Mouse (Mus musculus) thymus, postnatal 10 days (tissue): ENCODE results near the gene Farp2.
"Not testable (repeated sequence)": the region's sequence is repeated elsewhere in the genome, so short reads cannot be mapped to it uniquely, and the experiment has no call there.

Experiments
- DNase-seq, 2 experiments: peaks; one replicate each; pipeline ENCODE4 v3.0.0; 2021; ENCODE audit warnings: low spot score in 2 of 2

The Farp2 gene

DNA sequence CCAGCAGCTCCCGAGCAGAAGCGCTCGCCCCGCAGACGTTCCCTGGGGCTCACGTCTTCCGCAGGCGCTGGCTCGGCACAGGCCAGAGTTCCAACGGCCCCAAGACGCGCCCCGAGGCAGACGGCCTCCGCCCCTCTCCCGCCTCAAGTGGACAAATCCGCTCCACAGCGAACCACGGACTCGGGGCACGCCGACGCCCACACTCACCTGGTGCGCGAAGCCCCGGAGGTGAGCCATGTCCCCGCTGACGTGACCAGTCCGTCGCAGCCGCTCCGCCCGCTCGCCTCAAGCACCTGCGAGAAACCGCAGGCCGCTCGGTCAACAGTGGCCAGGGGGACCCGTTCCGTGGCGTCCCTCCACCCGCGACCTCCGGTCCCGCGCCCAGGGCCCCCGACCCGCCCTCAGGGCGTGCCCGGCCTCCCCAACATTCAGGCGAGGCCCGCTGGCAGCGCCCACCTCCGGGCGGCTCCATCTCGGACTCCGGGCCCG is 123.3 kb downstream of the Farp2 start:
- DNase-seq = no peak

DNA sequence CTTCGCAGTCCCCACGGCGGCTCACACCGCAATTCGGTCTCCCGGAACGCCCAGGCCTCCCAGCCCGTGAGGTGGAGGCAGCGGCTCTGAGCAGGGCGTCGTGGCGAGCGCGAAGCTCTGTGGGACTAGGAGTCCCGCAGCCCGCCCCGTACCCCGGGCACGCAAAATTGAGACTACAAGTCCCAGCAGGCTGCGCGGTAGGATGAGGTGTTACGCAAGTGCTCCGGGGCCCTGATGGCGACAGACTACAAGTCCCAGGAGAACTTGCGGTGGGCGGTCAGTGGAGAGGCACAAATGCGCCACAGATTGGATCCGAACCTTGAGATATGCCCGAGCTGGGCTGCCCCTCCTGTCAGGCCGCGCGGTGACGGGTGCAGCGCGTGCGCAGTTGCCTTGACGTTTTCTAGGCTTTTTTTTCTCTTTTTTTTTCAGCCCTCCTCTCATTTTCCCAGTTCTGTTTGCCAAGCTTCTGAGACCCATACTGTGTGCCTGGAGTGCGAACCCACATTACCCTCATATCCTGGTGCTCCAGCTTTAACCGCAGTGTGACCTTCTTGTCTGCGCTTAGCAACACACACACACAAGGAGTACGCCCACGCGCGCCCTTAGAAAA is 123.8 kb downstream of the Farp2 start:
- DNase-seq = peak; percentile 93 to 97

DNA sequence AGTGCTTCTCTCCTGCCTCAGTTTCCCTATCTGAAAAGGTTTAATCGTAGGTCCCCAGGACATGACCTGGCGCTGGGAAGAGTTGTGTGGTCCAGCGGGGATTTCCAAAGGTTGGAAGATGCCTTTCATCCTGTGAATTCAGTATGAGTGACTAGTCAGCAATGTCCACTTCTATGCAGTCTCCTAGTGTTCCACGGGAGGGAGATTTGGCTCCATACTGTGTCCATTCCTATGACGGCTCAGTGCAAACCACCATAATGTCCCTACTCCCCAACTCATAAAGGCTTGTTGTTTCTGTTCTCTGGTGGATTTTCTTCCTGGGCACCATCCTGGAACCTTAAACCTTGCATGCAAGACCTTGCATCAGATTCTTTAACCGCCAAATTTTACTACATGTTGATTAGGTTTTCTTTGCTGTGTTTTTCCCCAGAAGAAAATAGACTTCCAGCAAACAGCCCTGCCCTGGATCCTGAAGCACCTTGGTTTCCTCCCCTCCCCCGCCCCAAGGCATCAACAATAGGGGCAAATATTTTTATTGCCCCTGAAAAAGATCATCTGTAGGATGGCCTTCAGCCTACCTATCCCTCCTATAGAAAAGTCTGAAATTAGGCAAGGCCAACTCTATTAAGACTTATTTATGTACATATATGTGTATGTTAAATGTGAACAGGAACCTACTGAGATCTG is 124.5 kb downstream of the Farp2 start:
- no peak for DNase-seq

DNA sequence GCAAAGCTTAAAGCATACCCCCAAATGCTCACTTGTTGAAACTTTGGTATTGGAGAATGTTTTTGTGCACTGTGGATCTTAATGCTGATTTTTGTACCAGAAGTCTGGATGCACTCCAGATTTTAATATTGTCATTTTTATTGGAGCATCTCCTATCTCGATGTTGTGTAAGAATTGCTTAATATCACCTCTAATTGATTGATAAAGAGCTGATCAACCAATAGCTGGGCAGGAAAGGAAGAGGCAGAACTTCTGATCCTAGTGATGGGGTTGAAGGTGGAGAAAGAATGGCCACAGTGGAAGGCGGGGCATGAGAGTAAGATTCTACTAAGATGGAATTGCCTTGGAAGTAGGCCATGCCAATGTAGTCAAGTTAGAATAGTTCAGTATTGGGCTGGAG is 130.1 kb downstream of the Farp2 start:
- no peak for DNase-seq

DNA sequence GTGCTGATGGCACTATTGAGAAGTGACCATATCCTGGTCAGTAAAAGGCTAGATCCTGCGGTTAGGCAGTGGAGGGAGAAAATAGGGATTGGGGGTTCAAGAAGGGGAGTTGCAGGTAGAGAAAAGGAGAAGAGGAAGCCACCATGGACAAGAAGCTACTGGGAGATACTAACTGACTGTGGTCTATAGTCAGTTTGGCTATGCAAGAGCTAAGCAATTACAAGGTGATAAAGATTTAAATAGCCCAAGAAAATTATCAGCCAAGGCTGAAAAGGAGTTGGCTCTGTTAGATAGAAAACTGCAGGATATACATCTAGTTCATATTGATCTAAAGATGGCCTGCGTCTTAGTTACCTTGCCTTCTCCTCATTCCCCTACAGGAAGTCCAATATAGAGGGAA is 130.8 kb downstream of the Farp2 start:
- no peak for DNase-seq

DNA sequence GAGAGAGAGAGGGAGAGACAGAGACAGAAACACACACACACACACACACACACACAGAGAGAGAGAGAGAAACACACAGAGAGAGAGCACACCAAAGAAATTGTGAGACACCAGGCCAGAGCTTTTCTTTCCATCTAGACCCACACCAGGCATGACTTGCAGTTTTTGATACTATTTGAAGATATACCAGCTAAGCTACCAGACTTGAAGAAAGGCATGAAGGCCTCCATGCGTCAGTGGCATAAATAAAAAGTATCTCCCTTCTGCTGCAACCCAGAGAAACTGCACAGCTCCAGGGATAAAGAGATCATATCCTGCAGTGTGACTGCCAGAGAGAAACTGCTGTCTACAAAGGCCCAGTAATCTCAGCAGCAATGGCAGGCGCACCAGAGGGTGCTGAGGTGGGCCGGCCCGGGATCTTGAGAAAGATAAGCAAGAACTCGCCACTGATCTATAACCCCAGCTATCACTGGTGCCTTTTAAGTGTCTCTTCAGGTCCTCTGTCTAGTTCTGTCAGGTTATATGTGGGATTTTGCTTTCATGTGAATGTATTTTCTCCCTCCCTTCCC is 137.8 kb downstream of the Farp2 start:
- no peak for DNase-seq

DNA sequence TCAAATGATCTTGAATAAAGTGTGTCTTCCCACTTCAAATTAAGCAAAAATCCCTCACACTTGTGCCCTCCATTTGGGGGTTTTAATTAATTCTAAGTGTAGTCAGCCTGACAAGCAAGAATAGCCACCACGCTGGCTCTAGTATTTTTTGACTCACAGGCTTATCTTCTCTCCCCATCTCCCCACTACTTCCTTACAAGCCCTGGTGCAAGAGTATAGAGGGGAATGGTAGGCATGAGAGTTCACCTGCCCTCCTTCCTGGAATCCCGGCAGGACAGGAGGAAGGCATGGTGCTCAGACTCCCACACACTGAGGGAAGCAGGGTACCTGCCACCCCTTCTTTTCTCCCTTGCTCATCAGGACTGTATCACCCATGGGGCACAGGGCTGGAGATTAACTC is 142.4 kb downstream of the Farp2 start:
- no peak for DNase-seq

DNA sequence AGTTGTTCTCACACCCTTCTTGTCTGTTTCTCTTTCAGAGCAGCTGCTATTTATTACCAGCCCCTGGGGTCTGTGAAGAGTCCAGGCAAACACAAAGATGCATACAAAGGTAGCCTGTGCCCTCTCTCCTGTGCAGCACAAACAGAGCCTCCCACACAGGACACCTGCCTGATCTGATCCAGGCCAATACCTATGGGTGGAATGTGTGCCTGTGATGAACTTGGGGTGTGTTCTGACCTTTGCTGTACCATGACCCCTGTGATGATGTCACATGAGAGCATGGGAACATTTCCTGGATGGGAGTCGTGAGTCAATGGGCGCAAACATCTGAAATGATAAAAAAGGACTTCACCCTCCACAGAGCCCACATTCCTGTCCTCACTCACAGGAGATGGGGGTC is 142.9 kb downstream of the Farp2 start:
- DNase-seq = no peak

DNA sequence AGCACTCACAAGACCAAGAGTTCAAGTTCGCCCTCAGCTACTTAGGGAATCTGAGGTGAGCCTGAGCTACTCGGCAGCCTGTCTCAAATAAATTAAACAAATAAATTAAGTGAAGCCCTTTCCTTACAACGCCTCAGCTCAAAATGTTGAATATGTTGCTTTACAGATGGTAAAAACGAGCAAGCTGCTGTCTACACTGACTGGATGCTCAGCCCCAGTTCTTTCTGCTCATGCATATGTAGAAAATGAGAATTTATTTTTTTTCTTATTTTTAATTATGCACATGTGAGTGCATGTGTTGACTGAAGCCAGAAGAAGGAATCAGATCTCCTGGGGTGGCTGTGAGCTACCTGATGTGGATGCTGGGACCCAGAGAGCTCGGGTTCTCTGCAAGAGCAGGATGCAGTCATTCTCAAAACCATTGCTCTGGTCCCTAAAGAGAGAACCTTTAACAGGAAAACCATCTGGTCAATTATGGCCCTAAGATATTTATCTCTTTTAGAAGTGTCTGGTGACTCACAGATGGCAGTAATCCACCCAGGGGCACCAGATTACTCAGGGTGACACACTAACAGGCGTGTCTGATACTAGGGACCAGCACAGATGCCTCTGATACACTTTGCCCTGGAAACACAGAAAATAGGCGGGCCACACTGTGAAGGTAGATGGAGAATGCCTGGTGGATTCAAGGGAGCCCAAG is 144.6 kb downstream of the Farp2 start:
- DNase-seq = no peak

DNA sequence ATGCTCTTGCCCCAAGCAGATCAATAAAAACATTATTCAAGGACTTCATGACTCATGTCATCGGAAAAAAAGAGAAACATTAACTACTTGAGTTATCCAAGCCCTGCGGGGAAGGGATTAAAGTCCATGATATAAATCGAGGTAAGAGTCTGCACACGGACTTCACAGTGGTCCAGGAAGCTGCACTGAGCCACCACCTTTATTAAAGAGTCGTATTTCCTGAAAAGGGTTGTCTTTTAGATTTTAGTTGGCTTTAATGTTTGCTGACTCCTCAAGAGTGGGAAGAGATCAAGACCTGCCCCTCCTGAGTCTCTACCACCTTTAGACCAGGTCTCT is 145.1 kb downstream of the Farp2 start:
- DNase-seq = no peak

DNA sequence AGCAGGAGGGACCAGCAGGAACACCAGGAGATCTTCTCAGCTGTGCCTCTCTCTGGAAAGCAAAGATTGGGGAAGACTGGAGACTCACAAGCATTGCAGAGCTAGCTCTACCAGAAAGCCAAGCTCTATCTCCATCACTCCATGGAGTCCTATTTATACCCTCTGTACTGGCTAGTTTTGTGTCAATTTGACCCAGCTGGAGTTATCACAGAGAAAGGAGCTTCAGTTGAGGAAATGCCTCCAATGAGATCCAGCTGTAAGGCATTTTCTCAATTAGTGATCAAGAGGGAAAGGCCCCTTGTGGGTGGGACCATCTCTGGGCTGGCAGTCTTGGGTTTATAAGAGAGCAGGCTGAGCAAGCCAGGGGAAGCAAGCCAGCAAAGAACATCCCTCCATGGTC is 146.7 kb downstream of the Farp2 start, which contains the start of gene Stk25:
Gene Stk25 (minus strand): TSS at position 101 of the 400 bp plus-strand sequence.
- not testable (repeated sequence) for DNase-seq

DNA sequence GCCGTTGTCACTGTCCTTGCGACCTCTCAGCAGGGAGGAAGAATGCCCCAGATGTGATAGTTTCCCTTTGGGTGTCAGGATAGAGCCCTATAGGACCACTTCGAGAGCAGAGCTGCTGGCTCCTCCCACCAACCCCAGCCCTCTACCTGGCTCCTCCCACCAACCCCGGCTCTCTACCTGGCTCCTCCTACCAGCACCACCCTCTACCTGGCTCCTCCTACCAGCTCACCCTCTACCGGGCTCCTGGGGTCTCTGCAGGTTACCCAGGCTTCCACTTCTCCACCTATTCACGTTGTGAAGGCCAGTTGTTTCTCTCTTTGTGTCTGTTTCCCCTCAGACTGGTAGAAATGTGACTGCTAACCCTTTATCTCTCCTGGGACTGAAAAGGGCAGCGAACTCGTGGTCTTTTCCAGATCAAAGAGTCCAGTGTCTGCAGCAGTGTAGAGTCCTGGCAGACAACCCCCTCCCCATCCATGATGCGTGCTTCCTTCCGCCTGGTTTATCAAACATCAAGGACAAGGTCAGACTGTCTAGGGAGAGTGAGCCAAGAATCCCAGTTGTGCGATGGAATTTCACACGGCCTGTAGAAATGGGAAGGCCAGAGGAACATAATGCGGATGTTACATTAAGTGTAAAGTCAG is 156.0 kb downstream of the Farp2 start:
- DNase-seq = peak in 1 of 2 experiments; percentile 19

DNA sequence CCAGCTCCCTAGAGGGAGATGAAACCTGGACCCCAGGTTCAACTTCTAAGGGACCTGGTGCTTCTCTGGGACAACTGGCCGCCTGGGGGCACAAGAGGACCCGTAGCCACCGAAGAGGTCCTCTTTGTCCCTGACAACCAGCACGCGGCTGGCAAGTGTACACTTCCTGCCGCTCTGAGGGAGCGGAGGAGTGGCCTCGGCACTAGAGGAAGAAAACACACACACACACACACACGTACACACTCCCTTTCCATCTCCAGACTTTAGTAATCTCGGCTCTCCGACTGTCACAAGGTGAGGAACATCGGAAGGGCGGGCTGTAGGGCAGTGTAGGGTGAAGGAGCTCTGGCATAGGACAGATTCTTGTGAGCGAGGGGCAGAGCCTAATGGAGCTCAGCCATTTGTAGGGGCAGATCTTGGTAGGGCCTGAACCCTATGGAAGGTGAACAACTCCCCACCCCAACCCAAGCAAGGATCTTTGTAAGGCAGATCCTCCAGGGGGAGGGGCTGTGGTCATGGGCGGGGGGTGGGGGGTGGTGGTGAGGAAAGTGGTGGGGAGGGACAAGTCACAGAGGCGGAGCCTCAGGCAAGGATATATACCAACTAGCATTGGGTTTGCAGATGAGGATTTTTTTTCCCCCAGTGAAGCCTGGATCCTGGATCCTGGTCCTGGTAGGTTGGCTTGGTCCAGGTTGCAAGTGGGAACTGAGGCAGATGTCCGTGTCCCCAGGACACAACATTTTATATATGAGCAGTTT is 157.1 kb downstream of the Farp2 start:
- DNase-seq = peak; percentile 49 to 57

DNA sequence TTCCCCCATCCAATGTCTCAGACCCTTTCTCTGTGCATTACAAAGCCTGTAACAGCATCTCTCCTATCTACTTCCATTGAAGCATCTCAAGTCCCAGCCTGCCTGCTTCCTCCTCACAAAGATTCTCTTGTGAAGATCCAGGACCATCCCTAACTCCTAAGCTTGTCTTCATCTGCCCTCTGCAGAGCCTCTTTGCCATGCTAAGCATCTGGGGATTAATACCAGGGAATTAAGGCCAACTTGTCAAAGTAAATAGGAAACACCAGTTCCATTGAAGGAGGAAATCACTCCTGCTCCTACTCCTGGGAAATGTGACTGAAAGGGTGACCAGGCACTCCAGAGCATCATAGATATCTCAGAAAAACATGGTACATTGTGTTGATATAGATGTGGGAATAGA is 158.1 kb downstream of the Farp2 start:
- DNase-seq = no peak
